Comparison of ENCODE assay signal across 8 mouse cellular contexts in the genomic region with DNA sequence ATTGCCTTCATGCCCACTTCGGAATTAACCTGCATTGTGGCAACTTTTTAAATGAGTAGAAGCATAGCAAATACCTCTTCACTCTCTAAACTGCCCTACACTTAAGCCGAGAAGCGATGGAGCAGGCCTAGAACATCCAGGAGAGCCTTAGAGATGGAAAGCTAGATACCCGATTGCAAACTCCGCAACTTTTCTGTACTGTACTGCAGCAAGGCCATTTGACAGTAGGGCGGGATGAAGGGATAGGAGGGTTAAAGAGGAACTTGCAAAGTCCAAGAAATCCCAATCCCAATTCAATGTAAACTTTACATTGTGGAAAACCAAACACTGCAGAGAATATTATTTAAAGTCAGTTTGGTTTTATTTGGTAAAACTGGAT. TPM values are rescaled to one million over a fixed set of nuclear protein-coding genes. Genes with fewer than 3 reads are reported as not detected.
DNase-seq lines count a peak whose midpoint lies in the region; ATAC-seq and TF ChIP-seq lines count a peak whose summit lies in the region.

No protein-coding gene starts in this region.

- no peaks in the 10 kb centered on the region for H3K9me3 ChIP-seq in lung, embryonic 14.5 days (ENCODE audit: low read depth, low read length)
- no peaks in the 10 kb centered on the region for H3K9me3 ChIP-seq in embryonic facial prominence, embryonic 14.5 days (ENCODE audit: control insufficient read depth, low read length)
- no peaks in the 10 kb centered on the region for H3K9me3 ChIP-seq in limb, embryonic 10.5 days (replicated peaks)
- no peaks in the 10 kb centered on the region for H3K9me3 ChIP-seq in neural tube, embryonic 14.5 days (ENCODE audit: control insufficient read depth, low read length)

- peak overlapping the region; percentile 98 for H3K4me3 ChIP-seq in lung, embryonic 14.5 days (ENCODE audit: low read depth, low read length)
- H3K4me3 ChIP-seq in embryonic facial prominence, embryonic 14.5 days (ENCODE audit: low read depth, low read length) = peak overlapping the region; percentile 87
- peak overlapping the region; percentile 94 for H3K4me3 ChIP-seq in limb, embryonic 10.5 days
- peak overlapping the region; percentile 81 for H3K4me3 ChIP-seq in neural tube, embryonic 14.5 days (ENCODE audit: low read depth, low read length)

- H3K27me3 ChIP-seq in lung, embryonic 14.5 days (ENCODE audit: insufficient read depth, low read length) = no peaks in the 10 kb centered on the region
- no peaks in the 10 kb centered on the region for H3K27me3 ChIP-seq in embryonic facial prominence, embryonic 14.5 days (replicated peaks; ENCODE audit: control insufficient read depth, insufficient read depth, low read length)
- no peaks in the 10 kb centered on the region for H3K27me3 ChIP-seq in limb, embryonic 10.5 days (ENCODE audit: low read depth, poor library complexity, severe bottlenecking)
- H3K27me3 ChIP-seq in neural tube, embryonic 14.5 days (ENCODE audit: control insufficient read depth, insufficient read depth, low read length) = no peaks in the 10 kb centered on the region

- no peak for TF ChIP-seq CTCF in lung, embryonic 14.5 days (IDR thresholded peaks at IDR 0.05; ENCODE audit: low read depth)

- peaks cover 9% of the 10 kb centered on the region for H3K4me1 ChIP-seq in lung, embryonic 14.5 days (ENCODE audit: insufficient read depth)
- peaks cover 15% of the 10 kb centered on the region for H3K4me1 ChIP-seq in embryonic facial prominence, embryonic 14.5 days (ENCODE audit: control insufficient read depth, insufficient read depth, low read length)
- H3K4me1 ChIP-seq in limb, embryonic 10.5 days = peaks cover 34% of the 10 kb centered on the region
- peaks cover 22% of the 10 kb centered on the region for H3K4me1 ChIP-seq in neural tube, embryonic 14.5 days (ENCODE audit: control insufficient read depth, insufficient read depth, low read length)

- 5% methylated on average over 6 of the region's 6 CpGs for WGBS in lung, embryonic 14.5 days
- WGBS in embryonic facial prominence, embryonic 14.5 days = 7% methylated on average over 6 of the region's 6 CpGs
- 8% methylated on average over 6 of the region's 6 CpGs for WGBS in limb, embryonic 10.5 days
- WGBS in neural tube, embryonic 14.5 days = 8% methylated on average over 6 of the region's 6 CpGs

- peak overlapping the region; percentile 72 for H3K4me2 ChIP-seq in lung, embryonic 14.5 days
- peak overlapping the region; percentile 92 for H3K4me2 ChIP-seq in embryonic facial prominence, embryonic 14.5 days (ENCODE audit: low read depth, low read length)
- peak overlapping the region; percentile 77 for H3K4me2 ChIP-seq in neural tube, embryonic 14.5 days (ENCODE audit: low read depth, low read length)

- ATAC-seq in lung, embryonic 14.5 days (ENCODE audit: insufficient read depth) = peak; percentile 6; the same call in 1 of the 2 replicates
- no peak for ATAC-seq in embryonic facial prominence, embryonic 14.5 days (ENCODE audit: low read depth)
- ATAC-seq in neural tube, embryonic 14.5 days (ENCODE audit: low read depth) = no peak
- ATAC-seq in granulocyte monocyte progenitor cell, adult 5-6 weeks (replicated peaks; ENCODE audit: poor library complexity, severe bottlenecking) = no peak

- H3K27ac ChIP-seq in lung, embryonic 14.5 days (ENCODE audit: low read depth) = peak overlapping the region; percentile 89
- peak overlapping the region; percentile 92 for H3K27ac ChIP-seq in embryonic facial prominence, embryonic 14.5 days (replicated peaks; ENCODE audit: low read depth, low read length)
- H3K27ac ChIP-seq in limb, embryonic 10.5 days = peak overlapping the region; percentile 99
- H3K27ac ChIP-seq in neural tube, embryonic 14.5 days (ENCODE audit: low read depth, low read length) = peak overlapping the region; percentile 92

- no peaks in the 10 kb centered on the region for H3K36me3 ChIP-seq in lung, embryonic 14.5 days (ENCODE audit: insufficient read depth)
- no peaks in the 10 kb centered on the region for H3K36me3 ChIP-seq in embryonic facial prominence, embryonic 14.5 days (ENCODE audit: control insufficient read depth, insufficient read depth, low read length)
- peaks cover 6% of the 10 kb centered on the region; the same call in 1 of the 2 replicates for H3K36me3 ChIP-seq in limb, embryonic 10.5 days
- no peaks in the 10 kb centered on the region for H3K36me3 ChIP-seq in neural tube, embryonic 14.5 days (ENCODE audit: control insufficient read depth, insufficient read depth, low read length)

- DNase-seq in lung, embryonic 14.5 days = peak; percentile 29
- DNase-seq in lung, postnatal 14 days = no peak
- DNase-seq in embryonic facial prominence, embryonic 14.5 days (ENCODE audit: low spot score) = no peak
- DNase-seq in limb, embryonic 10.5 days (ENCODE audit: low spot score) = no peak
- DNase-seq in cerebellum, adult 11-12 months = no peak
- DNase-seq in urinary bladder, postnatal 14 days (ENCODE audit: low spot score) = no peak

- peak overlapping the region; percentile 96 for H3K9ac ChIP-seq in lung, embryonic 14.5 days
- H3K9ac ChIP-seq in embryonic facial prominence, embryonic 14.5 days (ENCODE audit: low read depth, low read length) = peak overlapping the region; percentile 97
- peak overlapping the region; percentile 94 for H3K9ac ChIP-seq in neural tube, embryonic 14.5 days (replicated peaks; ENCODE audit: low read depth, low read length)

RNA-seq across cellular contexts. Expression of gene Tapt1, which starts 1.0 kb away (rescaled TPM):
- polyA plus RNA-seq in lung, embryonic 14.5 days (2014; fragmentation: Nextera tagmentation; extraction: Ambion mirVana) = 40.0 and 41.0 TPM in 2 replicates
- polyA plus RNA-seq in embryonic facial prominence, embryonic 14.5 days (2014; fragmentation: Nextera tagmentation; extraction: Ambion mirVana) = 34.5 and 37.6 TPM in 2 replicates
- polyA plus RNA-seq in limb, embryonic 10.5 days (2016; fragmentation: Nextera tagmentation; extraction: Ambion mirVana) = 30.5 and 32.4 TPM in 2 replicates
- 40.1 and 42.4 TPM in 2 replicates for polyA plus RNA-seq in neural tube, embryonic 14.5 days (2014; fragmentation: Nextera tagmentation; extraction: Ambion mirVana)
- 25.5 and 46.5 TPM in 2 replicates for total RNA-seq in granulocyte monocyte progenitor cell, adult 5-6 weeks (2014; fragmentation: Nextera tagmentation)
- total RNA-seq in granulocyte monocyte progenitor cell, adult 5-6 weeks (2017) = 45.6 and 64.7 TPM in 2 replicates
